Mouse (Mus musculus) lung, embryonic 14.5 days (tissue): Measurements from ENCODE around the gene Xpr1. TPM values are rescaled to one million over a fixed set of nuclear protein-coding genes. Genes with fewer than 3 reads are reported as not detected.

ENCODE experiments used
- ATAC-seq: fragments of 200-750 bp; cut with Nextera tagmentation; 2 replicates; pipeline ENCODE4 v1.8.0; 2017; ENCODE audit warnings: mild to moderate bottlenecking, moderate TSS enrichment, moderate library complexity; ENCODE audit not compliant: insufficient read depth
- DNase-seq: peaks from one replicate; pipeline ENCODE4 v3.0.0-alpha.2; 2015
- H3K27ac ChIP-seq: fragments of 300-500 bp; sonication (generic); 2 replicates; pipeline ENCODE4 v1.5.1; 2014; ENCODE audit warnings: low read depth, mild to moderate bottlenecking, moderate library complexity
- H3K27me3 ChIP-seq: fragments of 300-500 bp; sonication (generic); 2 replicates; pipeline ENCODE4 v1.6.1; 2014; ENCODE audit warnings: low read length, control low read depth; ENCODE audit not compliant: insufficient read depth
- H3K36me3 ChIP-seq: fragments of 300-500 bp; sonication (generic); 2 replicates; pipeline ENCODE4 v1.6.1; 2014; ENCODE audit warnings: control low read depth; ENCODE audit not compliant: insufficient read depth
- H3K4me1 ChIP-seq: fragments of 300-500 bp; sonication (generic); 2 replicates; pipeline ENCODE4 v1.6.1; 2014; ENCODE audit warnings: antibody characterized with exemption, control low read depth; ENCODE audit not compliant: insufficient read depth
- H3K4me2 ChIP-seq: fragments of 300-500 bp; sonication (generic); 2 replicates; pipeline ENCODE4 v1.6.1; 2014; ENCODE audit warnings: mild to moderate bottlenecking
- H3K4me3 ChIP-seq: fragments of 300-500 bp; sonication (generic); 2 replicates; pipeline ENCODE4 v1.5.1; 2014; ENCODE audit warnings: low read depth, low read length
- H3K9ac ChIP-seq: fragments of 300-500 bp; sonication (generic); 2 replicates; pipeline ENCODE4 v1.6.1; 2014
- H3K9me3 ChIP-seq: fragments of 300-500 bp; sonication (generic); 2 replicates; pipeline ENCODE4 v1.6.1; 2016; ENCODE audit warnings: low read depth, low read length, control low read depth
- CTCF ChIP-seq: IDR thresholded peaks from 2 replicates; pipeline ENCODE4 v1.5.1; 2016; ENCODE audit warnings: antibody characterized with exemption, low read depth
- WGBS: fragments of 180-500 bp; shearing (Covaris S2); extraction: QIAGEN DNeasy Blood & Tissue Kit; methylation state at CpG from one replicate; pipeline ENCODE4 v1.1.7; 2014; 5-methylcytosine and 5-hydroxymethylcytosine counted together
- polyA plus RNA-seq: library from polyadenylated mRNA; unstranded; fragments of >200 nt; fragmentation: Nextera tagmentation; extraction: Ambion mirVana; gene quantifications from 2 replicates; pipeline ENCODE4 v1.2.1, GENCODE M21; 2014

The Xpr1 gene
- polyA plus RNA-seq, 1 experiment from 2014 or later: 6.8 TPM

DNA sequence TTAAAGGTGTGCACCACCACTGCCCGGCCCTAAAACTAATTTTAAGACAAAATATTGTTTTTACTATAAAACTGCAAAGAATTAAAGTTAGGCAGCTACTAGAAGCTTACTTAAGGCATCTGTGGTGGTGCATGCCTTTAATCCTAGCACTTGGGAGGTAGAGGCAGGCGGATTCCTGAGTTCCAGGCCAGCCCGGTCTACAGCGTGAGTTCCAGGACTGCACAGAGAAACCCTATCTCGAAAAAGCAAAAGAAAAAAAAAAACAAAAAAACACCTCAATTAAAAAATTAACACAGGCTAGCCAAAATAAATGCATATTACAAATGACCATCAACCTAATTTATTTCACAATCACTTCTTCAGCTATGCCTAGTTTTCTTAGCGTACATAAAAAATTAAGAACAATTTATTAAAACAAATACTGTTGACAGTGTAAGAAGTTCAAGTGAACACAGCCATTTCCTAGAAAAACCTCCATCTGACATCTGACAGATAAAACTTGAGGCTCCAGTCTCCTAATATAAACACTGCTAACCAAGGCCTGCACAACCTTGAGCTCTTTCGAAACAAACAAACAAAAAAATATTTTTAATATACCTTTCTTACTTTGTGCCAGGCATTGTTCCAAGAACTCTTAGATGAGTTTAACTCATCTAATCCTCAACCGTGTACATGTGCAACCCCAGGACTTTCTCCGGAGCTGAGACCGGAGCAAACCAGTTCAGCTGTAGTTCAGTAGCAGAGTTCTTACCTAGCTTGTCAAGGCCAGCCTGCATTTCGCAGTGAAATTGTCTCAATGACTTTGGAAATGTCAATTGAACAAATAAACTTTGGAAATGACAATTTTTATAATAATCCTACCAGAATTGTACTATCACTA is 9.3 kb downstream of the Xpr1 start:
- ATAC-seq (no peak), DNase-seq (no peak)
- Histone ChIP-seq H3K4me1 (no peaks in the 10 kb centered on the region), H3K9me3 (no peaks in the 10 kb centered on the region; the same call in 1 of the 2 replicates), H3K36me3 (no peaks in the 10 kb centered on the region), H3K4me3 (no peak overlapping the region), H3K27ac (no peak overlapping the region), H3K27me3 (no peaks in the 10 kb centered on the region), H3K9ac (no peak overlapping the region), H3K4me2 (no peak overlapping the region)
- TF ChIP-seq CTCF: no peak
- WGBS: 74% methylated on average over 11 of the region's 11 CpGs

DNA sequence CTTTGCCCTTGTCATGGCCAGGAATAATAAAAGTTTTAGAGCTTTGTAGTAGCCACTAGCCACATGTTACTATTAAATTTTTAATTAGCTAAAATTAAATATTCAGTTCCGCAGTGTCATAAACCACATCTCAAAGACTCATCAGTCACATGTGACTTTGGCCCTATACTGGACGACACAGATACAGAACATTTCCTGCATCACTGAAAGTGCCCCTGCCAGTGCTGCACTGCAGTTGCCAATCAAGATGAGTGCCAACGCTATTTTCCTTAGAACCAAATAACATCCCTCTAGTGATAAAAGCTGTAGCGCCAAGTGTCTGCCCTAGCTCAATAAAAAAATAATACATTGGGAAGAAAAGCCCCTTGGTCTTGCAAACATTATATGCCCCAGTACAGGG is 17.2 kb downstream of the Xpr1 start:
- no peak for ATAC-seq
- DNase-seq: no peak
- 84% methylated on average over 4 of the region's 4 CpGs for whole genome bisulfite sequencing

DNA sequence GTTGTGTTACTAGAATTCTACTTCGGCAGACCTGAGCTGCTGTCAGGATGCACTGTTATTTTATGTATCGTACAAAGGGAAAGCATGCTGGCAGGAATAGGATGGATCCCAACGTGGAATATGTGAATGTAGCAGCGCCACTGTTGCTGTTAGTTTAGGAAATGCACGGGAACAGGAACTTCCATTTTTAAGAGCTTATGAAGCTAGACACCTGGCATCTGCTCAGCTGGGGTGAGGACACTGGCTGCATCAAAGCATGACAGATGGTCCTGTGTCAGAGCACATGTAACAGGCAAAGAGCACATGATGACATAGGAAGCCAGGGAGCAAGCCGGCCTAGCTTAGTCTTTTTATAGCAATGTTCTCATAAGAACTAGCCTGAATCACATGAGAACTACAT is 22.4 kb downstream of the Xpr1 start:
- H3K4me2 ChIP-seq: no peak overlapping the region
- DNase-seq (no peak), ATAC-seq (no peak)
- WGBS: 74% methylated on average over 6 of the region's 6 CpGs
- no peaks in the 10 kb centered on the region for H3K27me3 ChIP-seq
- TF ChIP-seq CTCF: no peak
- no peak overlapping the region for H3K27ac ChIP-seq
- no peak overlapping the region for H3K9ac ChIP-seq
- H3K36me3 ChIP-seq: no peaks in the 10 kb centered on the region
- no peak overlapping the region for H3K4me3 ChIP-seq
- H3K9me3 ChIP-seq: no peaks in the 10 kb centered on the region
- no peaks in the 10 kb centered on the region for H3K4me1 ChIP-seq

More for the DNA sequence above, 17.2 kb downstream of the Xpr1 start:
- H3K4me1 ChIP-seq: no peaks in the 10 kb centered on the region
- H3K4me3 ChIP-seq: no peak overlapping the region
- no peaks in the 10 kb centered on the region for H3K9me3 ChIP-seq
- H3K9ac ChIP-seq: no peak overlapping the region
- no peak for TF ChIP-seq CTCF
- no peaks in the 10 kb centered on the region for H3K27me3 ChIP-seq
- no peaks in the 10 kb centered on the region for H3K36me3 ChIP-seq
- no peak overlapping the region for H3K4me2 ChIP-seq
- no peak overlapping the region for H3K27ac ChIP-seq

DNA sequence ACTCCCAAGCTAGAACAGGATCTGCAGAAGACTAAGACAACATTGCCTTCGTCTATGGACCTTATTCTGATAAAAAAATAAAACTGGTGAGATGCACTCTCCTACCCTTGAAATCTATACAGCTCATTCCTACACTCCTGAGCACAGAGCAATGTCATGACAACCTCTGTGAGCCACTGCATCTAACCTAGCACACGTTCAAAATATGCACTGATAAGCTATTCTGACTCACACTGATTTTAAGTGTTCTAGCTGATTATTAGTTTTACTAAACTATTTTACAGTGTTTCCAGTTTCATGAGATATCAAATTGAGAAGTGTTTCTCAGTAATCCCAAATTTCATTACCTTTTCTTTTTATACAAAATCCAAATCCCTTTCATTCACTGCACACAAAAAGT is 23.2 kb downstream of the Xpr1 start:
- Histone ChIP-seq H3K9ac (no peak overlapping the region), H3K4me1 (no peaks in the 10 kb centered on the region), H3K27me3 (no peaks in the 10 kb centered on the region), H3K27ac (no peak overlapping the region), H3K4me3 (no peak overlapping the region), H3K9me3 (no peaks in the 10 kb centered on the region), H3K4me2 (no peak overlapping the region), H3K36me3 (no peaks in the 10 kb centered on the region)
- no peak for TF ChIP-seq CTCF
- WGBS: 57% methylated on average over 2 of the region's 2 CpGs
- DNase-seq (no peak), ATAC-seq (no peak)

DNA sequence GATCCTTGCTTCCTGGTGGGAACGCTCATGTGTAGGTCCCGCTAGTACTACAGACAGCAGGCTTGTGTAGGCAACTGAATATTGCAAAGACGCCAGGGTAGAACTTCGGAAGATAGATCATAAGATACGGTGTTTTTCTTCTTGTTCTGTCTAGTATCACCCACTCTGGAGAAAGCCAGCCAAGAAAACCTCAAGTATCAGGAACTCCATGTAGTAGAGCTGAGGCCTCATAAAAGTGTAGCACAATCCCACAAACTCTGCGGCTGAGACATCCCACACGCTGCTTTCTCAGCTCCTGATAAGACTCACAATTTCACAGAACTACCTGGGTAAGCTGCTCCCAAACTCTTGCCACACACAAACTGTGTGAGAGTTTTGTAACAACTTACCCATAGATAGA is 24.4 kb downstream of the Xpr1 start:
- DNase-seq (no peak), ATAC-seq (no peak)
- H3K36me3 ChIP-seq: no peaks in the 10 kb centered on the region
- no peak overlapping the region for H3K9ac ChIP-seq
- no peaks in the 10 kb centered on the region for H3K9me3 ChIP-seq
- WGBS: 88% methylated on average over 7 of the region's 7 CpGs
- no peak overlapping the region for H3K27ac ChIP-seq
- no peak overlapping the region for H3K4me2 ChIP-seq
- H3K27me3 ChIP-seq: no peaks in the 10 kb centered on the region
- no peaks in the 10 kb centered on the region for H3K4me1 ChIP-seq
- H3K4me3 ChIP-seq: no peak overlapping the region
- TF ChIP-seq CTCF: no peak

DNA sequence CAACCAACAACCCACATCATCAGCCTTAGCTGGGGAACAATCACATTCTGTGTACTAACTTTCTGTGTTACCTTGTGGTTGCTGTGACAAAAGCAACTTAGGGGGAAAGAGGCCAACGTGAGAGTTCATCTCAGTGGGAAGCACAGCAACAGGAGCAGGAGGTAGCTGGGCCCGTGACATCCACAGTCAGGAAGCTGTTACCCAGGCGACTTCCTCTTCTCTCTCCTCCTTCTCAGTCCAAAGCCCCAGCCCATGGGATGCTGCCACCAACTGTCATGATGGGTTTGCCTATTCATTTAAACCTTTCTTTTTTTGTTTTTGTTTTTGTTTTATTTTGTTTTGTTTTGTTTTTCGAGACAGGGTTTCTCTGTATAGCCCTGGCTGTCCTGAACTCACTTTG is 25.7 kb downstream of the Xpr1 start:
- no peak for DNase-seq
- ATAC-seq: no peak
- Histone ChIP-seq H3K4me3 (no peak overlapping the region), H3K4me2 (no peak overlapping the region), H3K36me3 (no peaks in the 10 kb centered on the region), H3K4me1 (no peaks in the 10 kb centered on the region), H3K9ac (no peak overlapping the region), H3K27me3 (no peaks in the 10 kb centered on the region), H3K27ac (no peak overlapping the region), H3K9me3 (no peaks in the 10 kb centered on the region)
- TF ChIP-seq CTCF: no peak
- 60% methylated on average over 4 of the region's 4 CpGs for WGBS

DNA sequence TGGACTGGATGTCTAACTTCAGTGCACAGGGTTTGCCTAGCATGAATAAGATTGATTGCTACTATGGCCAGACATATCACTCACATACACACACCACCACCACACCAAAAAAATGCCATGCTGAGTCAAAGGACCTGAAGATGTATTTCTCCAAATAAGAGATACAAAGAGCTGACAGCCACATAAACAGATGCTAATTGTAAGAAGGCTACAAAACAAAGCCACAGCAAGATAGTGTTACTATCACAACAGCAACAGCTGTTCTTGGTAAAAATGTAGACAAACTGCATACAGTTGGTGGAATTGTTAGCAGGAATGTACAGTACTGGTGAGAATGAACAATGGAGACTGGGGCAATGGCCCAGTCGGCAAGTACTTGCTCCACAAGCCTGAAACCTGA is 28.8 kb downstream of the Xpr1 start:
- H3K4me3 ChIP-seq: no peak overlapping the region
- ATAC-seq (no peak), DNase-seq (no peak)
- H3K27me3 ChIP-seq: no peaks in the 10 kb centered on the region
- no peak for TF ChIP-seq CTCF
- no peaks in the 10 kb centered on the region for H3K4me1 ChIP-seq
- no peak overlapping the region for H3K9ac ChIP-seq
- no peak overlapping the region for H3K27ac ChIP-seq
- 36% methylated on average over 1 of the region's 1 CpGs for WGBS
- no peaks in the 10 kb centered on the region for H3K36me3 ChIP-seq
- no peak overlapping the region for H3K4me2 ChIP-seq
- H3K9me3 ChIP-seq: no peaks in the 10 kb centered on the region
